Mouse (Mus musculus) G1E-ER4 (cell line): ENCODE measurements around the gene Rpl11. TPM values are rescaled to one million over a fixed set of nuclear protein-coding genes. Genes with fewer than 3 reads are reported as not detected.

Experiments used
- GATA1 ChIP-seq: IDR thresholded peaks from one replicate; pipeline ENCODE4 v1.8.0; 2012; ENCODE audit warnings: low read length, inconsistent platforms
- polyA plus RNA-seq: library from polyadenylated mRNA; stranded (reverse); fragments of >175 nt; gene quantifications from 2 replicates; pipeline ENCODE4 v1.2.3, GENCODE M21; 2012

Gene Rpl11
- polyA plus RNA-seq, 1 experiment = 1,675 TPM

- no peak for TF ChIP-seq GATA1
Measured at GRCm38 (mm10) chr4:136046888-136047287, 6.3 kb downstream of the Rpl11 start.

- TF ChIP-seq GATA1 = no peak
Measured at GRCm38 (mm10) chr4:136045091-136045490, 8.1 kb downstream of the Rpl11 start.

GRCm38 (mm10) chr4:136043784-136044400 is 9.3 kb downstream of the Rpl11 start:
- no peak for TF ChIP-seq GATA1

GRCm38 (mm10) chr4:136035078-136035477 is 18.1 kb downstream of the Rpl11 start:
- TF ChIP-seq GATA1 = no peak

GRCm38 (mm10) chr4:136033231-136033630 is 20.0 kb downstream of the Rpl11 start:
- TF ChIP-seq GATA1 = no peak

GRCm38 (mm10) chr4:136030968-136031909 is 22.0 kb downstream of the Rpl11 start:
- no peak for TF ChIP-seq GATA1

- peak; percentile 23 for TF ChIP-seq GATA1
Measured at GRCm38 (mm10) chr4:136028689-136029088, 24.5 kb downstream of the Rpl11 start.

- TF ChIP-seq GATA1 = no peak
Measured at GRCm38 (mm10) chr4:136028132-136028564, 25.1 kb downstream of the Rpl11 start.

GRCm38 (mm10) chr4:136027416-136028131 is 25.7 kb downstream of the Rpl11 start:
- TF ChIP-seq GATA1 = no peak

- TF ChIP-seq GATA1 = no peak
Measured at GRCm38 (mm10) chr4:136025350-136025749, 27.9 kb downstream of the Rpl11 start.

GRCm38 (mm10) chr4:136022924-136023323 is 30.3 kb downstream of the Rpl11 start:
- TF ChIP-seq GATA1 = no peak

GRCm38 (mm10) chr4:136021549-136022047 is 31.6 kb downstream of the Rpl11 start, which contains the start of gene Eloa:
Gene Eloa (minus strand): TSS chr4:136021763.
- TF ChIP-seq GATA1 = no peak

- no peak for TF ChIP-seq GATA1
Measured at GRCm38 (mm10) chr4:136020743-136021548, 32.3 kb downstream of the Rpl11 start.

- TF ChIP-seq GATA1 = no peak
Measured at GRCm38 (mm10) chr4:136016059-136016602, 37.1 kb downstream of the Rpl11 start.

- TF ChIP-seq GATA1 = no peak
Measured at GRCm38 (mm10) chr4:136010586-136010985, 42.6 kb downstream of the Rpl11 start.
